Mouse (Mus musculus) liver, embryonic 13.5 days (tissue): ENCODE results near the gene Uchl3. TPM values are rescaled to one million over a fixed set of nuclear protein-coding genes. Genes with fewer than 3 reads are reported as not detected.

Experiments
- ATAC-seq: fragments of 200-750 bp; cut with Nextera tagmentation; 2 replicates; pipeline ENCODE4 v1.8.0; 2017; ENCODE audit warnings: low read depth, mild to moderate bottlenecking, moderate number of reproducible peaks, moderate library complexity
- DNase-seq: peaks from one replicate; pipeline ENCODE4 v3.0.0; 2022
- H3K27ac ChIP-seq: fragments of 300-500 bp; sonication (generic); 2 replicates; pipeline ENCODE4 v1.5.1; 2015; ENCODE audit warnings: moderate library complexity, mild to moderate bottlenecking, inconsistent platforms
- H3K27me3 ChIP-seq: fragments of 300-500 bp; sonication (generic); 2 replicates; pipeline ENCODE4 v1.6.1; 2015; ENCODE audit warnings: mild to moderate bottlenecking, inconsistent platforms
- H3K36me3 ChIP-seq: fragments of 300-500 bp; sonication (generic); 2 replicates; pipeline ENCODE4 v1.6.1; 2015; ENCODE audit warnings: mild to moderate bottlenecking, inconsistent platforms
- H3K4me1 ChIP-seq: fragments of 300-500 bp; sonication (generic); replicated peaks from 2 replicates; pipeline ENCODE4 v1.6.1; 2015; ENCODE audit warnings: inconsistent platforms
- H3K4me2 ChIP-seq: fragments of 300-500 bp; sonication (generic); 2 replicates; pipeline ENCODE4 v1.6.1; 2015; ENCODE audit warnings: inconsistent platforms, mild to moderate bottlenecking, moderate library complexity
- H3K4me3 ChIP-seq: fragments of 300-500 bp; sonication (generic); replicated peaks from 2 replicates; pipeline ENCODE4 v1.5.1; 2015; ENCODE audit warnings: mild to moderate bottlenecking, inconsistent platforms
- H3K9ac ChIP-seq: fragments of 300-500 bp; sonication (generic); 2 replicates; pipeline ENCODE4 v1.6.1; 2015; ENCODE audit warnings: mild to moderate bottlenecking, inconsistent platforms
- H3K9me3 ChIP-seq: fragments of 300-500 bp; sonication (generic); replicated peaks from 2 replicates; pipeline ENCODE4 v1.6.1; 2016; ENCODE audit warnings: inconsistent platforms
- WGBS: fragments of 180-500 bp; shearing (Covaris S2); methylation state at CpG from one replicate; pipeline ENCODE4 v1.1.7; 2015; ENCODE audit not compliant: insufficient replicate concordance; 5-methylcytosine and 5-hydroxymethylcytosine counted together
- polyA plus RNA-seq: library from polyadenylated mRNA; unstranded; fragments of >200 nt; fragmentation: Nextera tagmentation; extraction: Ambion mirVana; gene quantifications from 2 replicates; pipeline ENCODE4 v1.2.1, GENCODE M21; 2015

Gene Uchl3
- polyA plus RNA-seq = 99.0 and 106 TPM in 2 replicates

- no peaks in the 10 kb centered on the region for H3K9me3 ChIP-seq
- ATAC-seq = peak; percentile 90
- peak within 1 kb of the TSS; percentile 95 for H3K4me3 ChIP-seq
- peak; percentile 90 for DNase-seq
- H3K27me3 ChIP-seq = no peaks in the 10 kb centered on the region
- no peaks in the 10 kb centered on the region for H3K36me3 ChIP-seq
- peak within 1 kb of the TSS; percentile 89 for H3K9ac ChIP-seq
- peak within 1 kb of the TSS; percentile 97 for H3K4me2 ChIP-seq
- under 1% methylated on average over 77 of the region's 81 CpGs for WGBS
- H3K27ac ChIP-seq = peak within 1 kb of the TSS; percentile 53
- peaks cover 20% of the 10 kb centered on the region for H3K4me1 ChIP-seq
Observed at GRCm38 (mm10) chr14:101653581-101654525, at the start of gene Uchl3. TSS of gene Uchl3 (plus strand) at chr14:101653967.

- Histone ChIP-seq H3K27me3 (peaks cover 26% of the 10 kb centered on the region), H3K9me3 (no peaks in the 10 kb centered on the region), H3K9ac (no peak overlapping the region), H3K27ac (no peak overlapping the region), H3K36me3 (no peaks in the 10 kb centered on the region), H3K4me3 (no peak overlapping the region), H3K4me1 (peaks cover 6% of the 10 kb centered on the region; the same call in 1 of the 2 replicates), H3K4me2 (no peak overlapping the region)
- DNase-seq (no peak), ATAC-seq (no peak)
- 42% methylated on average over 2 of the region's 2 CpGs for WGBS
Observed at GRCm38 (mm10) chr14:101605843-101606242, 47.9 kb upstream of the Uchl3 start.

- 2% methylated on average over 62 of the region's 62 CpGs for WGBS
- peak overlapping the region; percentile 64 for H3K4me3 ChIP-seq
- H3K4me1 ChIP-seq = peaks cover 6% of the 10 kb centered on the region; the same call in 1 of the 2 replicates
- peak overlapping the region; percentile 81 for H3K4me2 ChIP-seq
- H3K9ac ChIP-seq = peak overlapping the region; percentile 66
- ATAC-seq (peak; percentile 22; the same call in 1 of the 2 replicates), DNase-seq (no peak)
- no peaks in the 10 kb centered on the region for H3K9me3 ChIP-seq
- H3K27me3 ChIP-seq = peaks cover 26% of the 10 kb centered on the region
- no peak overlapping the region for H3K27ac ChIP-seq
- H3K36me3 ChIP-seq = no peaks in the 10 kb centered on the region
Observed at GRCm38 (mm10) chr14:101607631-101608518, 45.9 kb upstream of the Uchl3 start.

DNA sequence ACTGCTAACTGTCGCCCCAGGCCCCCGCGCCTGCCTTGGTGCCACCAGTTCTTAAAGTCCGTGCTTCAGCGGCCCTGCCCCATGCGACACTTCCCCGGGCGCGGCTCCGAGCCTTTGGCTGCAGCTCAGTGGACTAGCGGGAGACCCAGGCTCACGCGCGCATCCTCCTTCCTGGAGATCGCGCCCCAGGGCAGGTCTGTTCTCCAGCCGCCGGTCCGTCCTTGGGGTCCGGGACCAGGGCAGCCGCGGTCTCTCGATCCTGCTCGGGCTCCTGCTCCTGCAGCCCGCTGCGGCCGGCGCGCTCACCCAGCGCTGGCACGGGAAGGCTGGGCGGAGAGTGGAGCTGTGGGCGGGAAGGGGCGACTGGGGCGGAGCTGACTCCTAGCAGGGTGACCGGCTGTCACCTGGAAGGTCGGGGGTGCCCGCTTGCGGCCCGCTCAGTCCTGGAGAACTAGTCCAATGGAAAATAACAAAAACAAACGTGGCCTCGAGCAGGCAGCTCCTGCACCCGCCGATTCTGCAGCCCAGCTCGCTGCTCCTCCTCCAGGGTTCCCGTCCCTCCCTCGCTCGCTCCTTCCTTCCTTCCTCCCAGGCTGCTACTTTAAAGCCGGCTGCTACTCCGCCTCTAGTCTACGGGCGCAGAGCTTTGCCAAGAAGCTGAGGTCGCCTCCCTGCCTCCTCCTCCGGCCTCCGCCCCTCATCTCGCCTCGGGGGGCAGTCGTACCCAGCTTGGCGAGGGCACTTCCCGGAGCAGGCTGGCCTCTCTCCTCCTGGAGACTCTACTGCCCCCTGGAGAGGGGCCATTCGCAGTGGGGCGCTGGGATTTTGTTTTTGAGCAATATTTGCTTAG lies 45.0 kb upstream of the Uchl3 start, which contains the start of gene Tbc1d4:
Tbc1d4 (minus strand) TSS at position 673 of the 850 bp plus-strand sequence.
- H3K9me3 ChIP-seq = no peaks in the 10 kb centered on the region
- under 1% methylated on average over 62 of the region's 62 CpGs for WGBS
- peak within 1 kb of the TSS; percentile 81 for H3K4me2 ChIP-seq
- peaks cover 26% of the 10 kb centered on the region for H3K27me3 ChIP-seq
- H3K9ac ChIP-seq = peak within 1 kb of the TSS; percentile 66
- peak within 1 kb of the TSS; percentile 64 for H3K4me3 ChIP-seq
- ATAC-seq (peak; percentile 80), DNase-seq (peak; percentile 25)
- H3K4me1 ChIP-seq = peaks cover 6% of the 10 kb centered on the region; the same call in 1 of the 2 replicates
- H3K36me3 ChIP-seq = no peaks in the 10 kb centered on the region
- no peak within 1 kb of the TSS for H3K27ac ChIP-seq

DNA sequence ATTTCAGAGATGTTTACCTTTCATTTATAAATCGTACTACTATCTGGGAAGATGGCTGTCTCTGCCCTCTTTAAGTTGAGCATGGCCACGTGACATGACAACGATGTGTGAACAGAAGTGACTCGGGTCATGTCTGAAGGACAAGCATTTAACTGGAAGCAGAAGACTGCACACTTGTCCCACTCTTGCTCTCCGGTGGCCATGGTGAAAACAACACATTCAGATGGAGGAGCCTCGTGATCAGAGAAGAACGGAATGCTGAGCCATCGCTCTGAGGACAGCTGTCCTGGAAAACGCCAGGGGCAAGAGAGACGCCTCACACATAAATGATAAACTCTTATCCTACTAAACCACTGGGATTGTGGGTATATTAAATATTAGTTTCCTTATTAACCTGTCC lies 43.1 kb upstream of the Uchl3 start:
- DNase-seq (no peak), ATAC-seq (no peak)
- Histone ChIP-seq H3K36me3 (no peaks in the 10 kb centered on the region), H3K4me1 (peaks cover 6% of the 10 kb centered on the region; the same call in 1 of the 2 replicates), H3K9me3 (no peaks in the 10 kb centered on the region), H3K4me3 (no peak overlapping the region), H3K4me2 (no peak overlapping the region), H3K27ac (no peak overlapping the region), H3K9ac (no peak overlapping the region), H3K27me3 (peaks cover 26% of the 10 kb centered on the region)
- WGBS = 67% methylated on average over 10 of the region's 10 CpGs

GRCm38 (mm10) chr14:101613206-101613605 lies 40.6 kb upstream of the Uchl3 start:
- Histone ChIP-seq H3K4me3 (no peak overlapping the region), H3K27me3 (peaks cover 14% of the 10 kb centered on the region), H3K9ac (no peak overlapping the region), H3K27ac (no peak overlapping the region), H3K36me3 (no peaks in the 10 kb centered on the region), H3K4me2 (no peak overlapping the region), H3K9me3 (no peaks in the 10 kb centered on the region), H3K4me1 (peaks cover 4% of the 10 kb centered on the region; the same call in 1 of the 2 replicates)
- ATAC-seq (no peak), DNase-seq (no peak)
- 62% methylated on average over 1 of the region's 1 CpGs for WGBS

- ATAC-seq (no peak), DNase-seq (no peak)
- Histone ChIP-seq H3K36me3 (no peaks in the 10 kb centered on the region), H3K4me2 (no peak overlapping the region), H3K4me3 (no peak overlapping the region), H3K27me3 (no peaks in the 10 kb centered on the region), H3K4me1 (no peaks in the 10 kb centered on the region), H3K27ac (no peak overlapping the region), H3K9ac (no peak overlapping the region), H3K9me3 (no peaks in the 10 kb centered on the region)
- WGBS = 33% methylated on average over 9 of the region's 9 CpGs
Observed at GRCm38 (mm10) chr14:101616178-101616577, 37.6 kb upstream of the Uchl3 start.

DNA sequence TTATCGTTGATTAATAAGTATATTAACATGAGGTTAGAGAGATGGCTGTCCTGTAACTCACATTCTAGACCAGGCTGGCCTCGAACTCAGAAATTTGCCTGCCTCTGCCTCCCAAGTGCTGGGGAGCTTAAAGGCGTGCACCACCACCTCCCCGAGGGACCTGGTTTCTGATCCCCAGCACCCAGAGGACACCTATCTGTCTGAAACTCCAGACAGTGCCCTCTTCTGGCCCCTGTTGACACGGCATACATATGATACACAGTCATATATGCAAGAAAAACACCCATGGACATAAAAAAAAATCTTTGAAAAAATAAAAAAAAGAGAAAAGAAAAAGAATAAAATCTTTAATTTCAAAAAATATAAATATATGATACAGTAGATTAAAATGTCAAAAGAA lies 36.1 kb upstream of the Uchl3 start:
- H3K9ac ChIP-seq = no peak overlapping the region
- ATAC-seq = no peak
- no peak for DNase-seq
- no peaks in the 10 kb centered on the region for H3K36me3 ChIP-seq
- 67% methylated on average over 5 of the region's 5 CpGs for WGBS
- no peak overlapping the region for H3K27ac ChIP-seq
- H3K9me3 ChIP-seq = no peaks in the 10 kb centered on the region
- no peaks in the 10 kb centered on the region for H3K27me3 ChIP-seq
- no peak overlapping the region for H3K4me2 ChIP-seq
- no peaks in the 10 kb centered on the region for H3K4me1 ChIP-seq
- no peak overlapping the region for H3K4me3 ChIP-seq

DNA sequence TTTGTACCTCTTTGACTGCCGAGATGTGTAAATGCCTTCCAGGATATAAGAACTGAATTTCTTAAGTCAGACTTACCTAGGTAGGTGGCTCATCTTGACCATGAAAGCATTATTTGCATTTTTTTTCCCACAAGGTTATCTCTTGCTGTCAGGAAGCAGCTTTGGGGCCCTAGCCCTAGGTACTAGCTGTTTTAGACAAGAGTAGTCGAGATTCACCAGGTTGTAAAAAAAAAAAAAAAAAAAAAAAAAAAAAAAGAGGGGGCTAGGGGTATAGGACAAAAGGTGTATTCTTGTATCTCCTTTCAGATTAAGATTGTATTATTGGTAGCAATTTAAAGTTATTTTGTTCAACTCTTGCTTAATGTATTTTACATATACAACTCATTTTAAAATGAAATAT lies 23.2 kb upstream of the Uchl3 start:
- ATAC-seq (no peak), DNase-seq (no peak)
- Histone ChIP-seq H3K27me3 (no peaks in the 10 kb centered on the region), H3K9me3 (no peaks in the 10 kb centered on the region), H3K27ac (no peak overlapping the region), H3K4me2 (no peak overlapping the region), H3K4me1 (no peaks in the 10 kb centered on the region), H3K9ac (no peak overlapping the region), H3K36me3 (peaks cover 28% of the 10 kb centered on the region), H3K4me3 (no peak overlapping the region)
- WGBS = 48% methylated on average over 2 of the region's 2 CpGs

- WGBS = 79% methylated on average over 1 of the region's 1 CpGs
- no peak overlapping the region for H3K4me3 ChIP-seq
- no peaks in the 10 kb centered on the region for H3K9me3 ChIP-seq
- H3K4me2 ChIP-seq = no peak overlapping the region
- no peak overlapping the region for H3K27ac ChIP-seq
- no peak for DNase-seq
- H3K4me1 ChIP-seq = peaks cover 13% of the 10 kb centered on the region
- ATAC-seq = no peak
- H3K9ac ChIP-seq = no peak overlapping the region
- H3K27me3 ChIP-seq = no peaks in the 10 kb centered on the region
- H3K36me3 ChIP-seq = peaks cover 32% of the 10 kb centered on the region
Observed at GRCm38 (mm10) chr14:101635765-101636164, 18.0 kb upstream of the Uchl3 start.
